Mouse (Mus musculus) CH12.LX (cell line): ENCODE measurements around the gene Pdcd1lg2.

ENCODE experiments used
- CHD1 ChIP-seq: IDR thresholded peaks from 2 replicates; pipeline ENCODE4 v1.6.1; 2012; ENCODE audit warnings: low read depth, low read length, improper control_type of control experiment, inconsistent platforms
- ETS1 ChIP-seq: conservative IDR thresholded peaks from 2 replicates; pipeline ENCODE4 v1.6.1; 2012; ENCODE audit warnings: low read depth, mild to moderate bottlenecking, inconsistent platforms, low read length, improper control_type of control experiment, moderate library complexity
- IRF4 ChIP-seq: IDR thresholded peaks from 2 replicates; pipeline ENCODE4 v1.6.1; 2014; ENCODE audit warnings: low read depth, mild to moderate bottlenecking, inconsistent platforms, low read length, improper control_type of control experiment

GRCm38 (mm10) chr19:29393333-29393732, 17.4 kb upstream of the Pdcd1lg2 start:
- TF ChIP-seq IRF4 (no peak), ETS1 (no peak), CHD1 (no peak)
